Mouse (Mus musculus) embryo, embryonic 11 days (tissue): Measurements from ENCODE around the gene Hps6.
"Not testable (repeated sequence)": the region's sequence is repeated elsewhere in the genome, so short reads cannot be mapped to it uniquely, and the experiment has no call there.

Source experiments
- DNase-seq: peaks from one replicate; pipeline ENCODE4 v3.0.0-alpha.2; 2015

Gene Hps6

DNA sequence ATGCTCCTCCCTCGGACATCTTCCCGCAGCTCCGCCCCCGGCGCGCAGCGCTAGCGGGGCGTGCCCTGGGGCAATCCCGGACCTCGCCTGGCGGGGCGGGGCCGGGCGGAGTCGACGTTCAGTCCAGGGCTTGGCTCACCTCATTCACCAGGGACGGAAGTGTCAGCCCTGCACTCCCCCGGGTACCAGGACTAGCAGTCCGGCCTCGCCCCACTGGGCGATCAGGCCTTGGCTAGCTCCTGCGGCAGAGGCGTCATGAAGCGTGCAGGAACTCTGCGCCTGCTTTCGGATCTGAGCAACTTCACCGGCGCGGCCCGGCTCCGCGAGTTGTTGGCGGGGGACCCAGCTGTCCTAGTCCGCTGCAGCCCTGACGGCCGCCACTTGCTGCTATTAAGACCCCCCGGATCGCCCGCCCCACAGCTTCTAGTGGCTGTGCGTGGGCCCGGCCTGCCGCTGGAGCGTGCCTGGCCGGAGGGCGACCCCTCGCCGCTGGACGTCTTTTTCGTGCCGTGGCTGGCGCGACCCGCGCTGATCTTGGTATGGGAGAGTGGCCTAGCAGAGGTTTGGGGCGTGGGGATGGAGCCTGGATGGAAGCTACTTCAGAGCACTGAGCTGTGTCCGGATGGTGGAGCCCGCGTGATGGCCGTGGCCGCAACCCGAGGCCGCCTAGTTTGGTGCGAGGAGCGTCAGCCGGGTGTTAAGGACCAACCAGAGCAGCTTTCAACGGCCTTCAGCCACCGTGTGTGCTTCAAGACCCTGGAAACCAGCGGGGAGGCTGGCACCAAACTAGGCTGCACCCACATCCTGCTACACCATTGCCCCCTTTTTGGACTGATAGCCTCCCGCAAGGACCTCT lies at the start of gene Hps6:
Gene Hps6 (plus strand): TSS at position 138 of the 856 bp plus-strand sequence.
- peak; percentile 86 for DNase-seq

- no peak for DNase-seq
Observed at GRCm38 (mm10) chr19:45956736-45957135, 46.6 kb upstream of the Hps6 start.

- peak; percentile 18 for DNase-seq
Observed at GRCm38 (mm10) chr19:45960770-45961169, 42.5 kb upstream of the Hps6 start.

- no peak for DNase-seq
Observed at GRCm38 (mm10) chr19:45984379-45984778, 18.9 kb upstream of the Hps6 start.

DNA sequence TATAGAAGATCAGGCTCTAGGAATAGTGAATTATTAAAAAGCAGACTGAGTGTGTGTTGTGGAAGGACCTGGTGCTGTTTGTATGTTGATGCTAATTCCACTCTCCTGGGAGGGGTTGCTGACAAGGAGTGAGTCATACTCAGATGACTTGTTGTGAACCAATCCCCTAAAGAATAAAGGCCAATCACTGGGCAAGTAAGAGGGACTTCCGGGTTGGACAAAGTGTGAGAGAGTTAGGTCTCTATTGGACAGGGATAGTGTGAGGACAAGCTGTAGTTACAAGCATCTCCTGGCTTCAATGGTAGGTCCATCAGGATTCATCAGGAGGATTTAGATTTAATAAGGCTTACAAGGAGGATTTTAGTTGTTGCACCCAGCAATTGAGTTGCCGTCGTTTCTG lies 15.1 kb upstream of the Hps6 start:
- DNase-seq, result no peak

GRCm38 (mm10) chr19:45991171-45991570 lies 12.1 kb upstream of the Hps6 start:
- DNase-seq, result no peak

DNA sequence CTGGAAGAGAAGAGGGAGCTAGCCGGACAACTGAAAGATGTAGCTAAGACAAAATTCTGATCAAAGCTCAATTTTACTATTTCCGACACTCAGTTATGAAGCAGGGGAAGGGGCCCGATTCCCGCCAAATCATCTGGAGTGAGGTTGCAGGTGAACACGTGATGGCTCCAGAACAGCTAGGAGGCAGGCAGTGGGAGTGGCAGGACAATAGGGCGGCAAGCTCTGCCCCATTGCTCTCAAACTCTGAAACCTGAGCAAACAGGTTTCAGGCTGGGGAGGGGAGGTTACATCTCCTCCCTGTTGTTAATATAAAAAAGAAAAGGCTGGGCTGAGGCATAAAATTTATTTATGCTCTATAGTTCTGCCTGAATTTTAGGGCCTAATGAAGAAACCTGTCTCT lies 9.9 kb upstream of the Hps6 start:
- not testable (repeated sequence) for DNase-seq

DNA sequence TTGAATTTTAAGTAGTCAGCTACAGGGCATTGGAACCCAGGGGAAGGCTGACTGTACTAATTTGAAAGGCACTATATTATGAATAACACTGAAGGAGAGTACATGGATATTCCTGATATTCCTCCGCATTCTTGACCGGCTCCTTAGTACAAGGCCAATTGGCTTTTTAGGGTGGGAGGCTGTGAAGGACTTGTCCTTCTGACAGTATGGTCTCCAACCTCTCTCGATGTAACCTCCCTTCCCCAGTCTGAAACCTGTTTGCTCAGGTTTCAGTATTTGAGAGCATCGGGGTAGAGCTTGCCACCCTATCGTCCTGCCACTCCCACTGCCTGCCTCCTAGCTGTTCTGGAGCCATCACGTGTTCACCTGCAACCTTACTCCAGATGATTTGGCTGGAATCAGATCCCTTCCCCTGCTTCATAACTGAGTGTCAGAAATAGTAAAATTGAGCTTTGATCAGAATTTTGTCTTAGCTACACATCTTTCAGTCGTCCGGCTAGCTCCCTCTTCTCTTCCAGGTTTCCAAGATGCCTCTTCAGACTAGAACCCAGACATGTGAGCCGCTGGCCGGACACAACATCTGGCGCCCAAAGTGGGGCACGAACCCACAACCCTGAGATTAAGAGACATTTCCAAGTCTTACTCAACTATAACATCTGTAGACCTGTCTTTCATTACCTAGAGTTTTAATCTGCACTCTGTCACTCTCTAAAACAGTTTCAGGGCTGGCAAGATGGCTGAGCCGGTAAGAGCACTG lies 9.1 kb upstream of the Hps6 start:
- no peak for DNase-seq

GRCm38 (mm10) chr19:45997365-45997764 lies 5.9 kb upstream of the Hps6 start:
- DNase-seq, result peak; percentile 18

GRCm38 (mm10) chr19:45997785-45998693 lies 5.3 kb upstream of the Hps6 start, which contains the start of gene Armh3:
TSS of gene Armh3 (minus strand) at chr19:45998488.
- peak; percentile 95 for DNase-seq

GRCm38 (mm10) chr19:45998694-45999217 lies 4.6 kb upstream of the Hps6 start:
- no peak for DNase-seq

DNA sequence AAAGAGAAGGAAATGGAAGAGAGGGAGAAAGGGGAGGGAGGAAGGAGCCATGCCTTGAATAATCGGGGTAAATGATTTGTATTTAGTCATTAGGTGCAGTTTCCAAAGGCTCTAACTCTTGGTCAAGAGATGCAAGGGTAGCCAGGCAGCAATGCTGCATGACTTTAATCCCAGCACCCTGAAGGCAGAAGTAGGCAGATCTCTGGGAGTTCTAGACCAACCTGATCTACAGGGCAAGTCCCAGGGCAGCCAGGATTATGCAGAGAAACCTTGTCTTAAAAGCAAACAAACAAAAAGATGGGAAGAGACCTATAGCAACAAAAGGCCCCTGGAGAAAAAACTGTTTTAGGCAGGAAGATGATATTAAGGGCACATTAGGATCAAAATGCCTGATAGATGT lies 3.9 kb upstream of the Hps6 start:
- DNase-seq, result no peak

GRCm38 (mm10) chr19:46002279-46002678 lies 1.0 kb upstream of the Hps6 start:
- no peak for DNase-seq

DNA sequence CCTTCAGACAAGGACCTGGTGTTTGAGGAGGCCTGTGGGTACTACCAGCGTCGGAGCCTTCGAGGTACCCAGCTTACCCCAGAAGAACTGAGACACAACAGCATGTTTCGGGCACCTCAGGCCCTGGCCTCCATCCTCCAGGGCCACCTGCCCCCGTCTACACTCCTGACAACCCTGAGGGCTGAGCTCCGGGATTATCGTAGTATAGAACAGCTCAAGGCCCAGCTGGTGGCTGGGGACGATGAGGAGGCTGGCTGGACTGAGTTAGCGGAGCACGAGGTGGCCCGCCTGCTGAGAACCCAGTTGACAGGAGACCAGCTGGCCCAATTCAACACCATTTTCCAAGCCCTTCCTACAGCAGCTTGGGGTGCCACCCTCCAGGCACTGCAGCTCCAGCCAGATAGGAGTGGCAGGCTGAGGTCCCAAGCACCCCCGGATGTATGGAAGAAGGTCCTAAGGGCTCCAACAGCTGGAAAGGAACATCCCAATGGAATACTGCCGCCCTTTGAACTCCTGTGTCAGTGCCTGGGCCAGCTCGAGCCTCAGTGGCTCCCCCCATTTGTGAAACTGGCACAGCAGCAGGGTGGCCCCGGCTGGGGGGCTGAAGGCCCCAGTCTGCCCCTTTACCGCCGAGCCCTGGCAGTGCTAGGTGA lies 1.6 kb downstream of the Hps6 start:
- DNase-seq, result no peak

GRCm38 (mm10) chr19:46005680-46006079 lies 2.4 kb downstream of the Hps6 start:
- DNase-seq, result no peak

DNA sequence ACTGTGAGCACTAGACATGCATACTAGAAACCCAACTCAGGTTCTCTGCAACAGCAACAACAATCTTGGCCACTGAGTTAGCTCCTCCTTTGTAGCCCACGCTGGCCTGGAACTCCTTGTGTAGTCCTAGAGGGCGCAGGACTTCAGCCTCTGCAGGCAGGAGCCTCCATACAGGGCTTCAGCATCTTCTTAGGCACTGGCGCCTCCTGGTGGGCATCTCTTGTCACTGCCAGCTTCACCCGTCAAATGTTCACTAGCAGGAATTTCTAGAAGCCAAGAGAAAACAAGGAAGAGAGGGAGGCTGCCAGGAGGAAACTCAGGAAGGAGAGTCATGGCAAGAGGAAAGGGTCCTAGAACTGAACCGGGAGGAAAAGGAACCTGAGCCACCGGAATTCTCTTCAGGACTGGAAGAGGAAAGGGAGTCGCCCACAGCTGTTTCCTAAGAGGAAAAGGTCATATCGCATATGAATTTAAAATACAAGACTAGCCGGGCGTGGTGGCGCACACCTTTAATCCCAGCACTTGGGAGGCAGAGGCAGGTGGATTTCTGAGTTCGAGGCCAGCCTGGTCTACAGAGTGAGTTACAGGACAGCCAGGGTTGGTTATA lies 11.4 kb downstream of the Hps6 start:
- DNase-seq, result peak; percentile 91

DNA sequence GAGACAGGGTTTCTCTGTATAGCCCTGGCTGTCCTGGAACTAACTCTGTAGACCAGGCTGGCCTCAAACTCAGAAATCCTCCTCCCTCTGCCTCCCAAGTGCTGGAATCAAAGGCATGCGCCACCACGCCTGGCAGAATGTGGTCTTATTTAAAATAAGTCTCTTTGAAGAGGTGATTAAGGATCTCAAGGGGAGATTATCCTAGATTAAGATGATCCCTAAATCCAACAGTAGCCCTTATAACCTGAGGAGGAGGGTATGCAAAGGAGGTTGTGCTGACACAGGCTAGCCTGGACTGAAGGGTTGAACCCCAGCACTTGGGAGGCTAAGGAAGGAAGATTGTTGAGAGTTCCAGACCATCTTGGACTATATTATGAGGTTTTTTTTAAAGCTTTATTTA lies 12.7 kb downstream of the Hps6 start:
- no peak for DNase-seq

DNA sequence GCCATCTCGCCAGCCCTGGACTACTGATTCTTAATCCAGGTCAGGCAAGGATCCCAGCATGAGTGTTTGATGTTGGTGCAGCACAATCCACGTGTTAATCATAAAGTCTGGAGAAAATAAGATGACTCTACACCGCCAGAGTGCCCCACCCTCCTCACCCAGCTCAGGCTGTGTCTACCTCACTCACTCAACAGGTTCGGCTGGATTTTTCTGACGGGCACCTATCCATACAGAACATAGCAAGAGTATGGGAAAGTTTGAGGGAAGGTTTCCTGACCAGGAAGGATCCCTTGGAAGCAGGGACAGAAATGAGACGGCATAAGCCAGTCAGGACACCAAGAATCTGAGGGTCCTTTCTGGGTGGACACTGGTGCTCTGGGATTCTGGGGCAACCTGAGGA lies 21.7 kb downstream of the Hps6 start:
- no peak for DNase-seq

- no peak for DNase-seq
Observed at GRCm38 (mm10) chr19:46026567-46026966, 23.3 kb downstream of the Hps6 start.

- no peak for DNase-seq
Observed at GRCm38 (mm10) chr19:46028747-46029320, 25.5 kb downstream of the Hps6 start.

DNA sequence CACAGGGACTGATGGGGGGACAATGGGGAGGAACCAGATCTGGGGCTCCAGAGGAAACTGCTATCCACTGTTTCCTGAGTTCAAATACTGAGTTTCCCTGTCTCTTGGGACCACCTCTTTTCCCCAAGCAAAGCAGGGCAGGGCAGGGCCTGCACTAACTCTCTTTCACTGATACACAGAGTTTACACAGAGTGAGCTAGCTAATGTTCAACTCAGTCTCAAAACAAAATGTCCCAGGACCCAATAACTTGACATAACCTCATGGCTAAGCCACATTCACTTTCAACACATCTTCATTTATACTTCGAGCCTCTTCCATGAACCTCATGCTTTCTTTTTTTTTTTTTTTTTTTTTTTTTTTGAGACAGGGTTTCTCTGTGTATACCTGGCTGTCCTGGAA lies 26.3 kb downstream of the Hps6 start:
- DNase-seq, result no peak
